Mouse (Mus musculus) cerebellum, postnatal 4 days (tissue): ENCODE measurements at regions not wholly inside any gene's neighbourhood (a gene's known extent, or its start where the extent isn't known, plus 50 kb on each side); places are given as distances from the start of the nearest gene placed in this dataset.
"Not testable (repeated sequence)": the region's sequence is repeated elsewhere in the genome, so short reads cannot be mapped to it uniquely, and the experiment has no call there.

Experiments used
- DNase-seq, 2 experiments: peaks; one replicate each; pipeline ENCODE4 v3.0.0; 2022; ENCODE audit warnings: low spot score in 2 of 2, mixed read lengths in 1 of 2

DNA sequence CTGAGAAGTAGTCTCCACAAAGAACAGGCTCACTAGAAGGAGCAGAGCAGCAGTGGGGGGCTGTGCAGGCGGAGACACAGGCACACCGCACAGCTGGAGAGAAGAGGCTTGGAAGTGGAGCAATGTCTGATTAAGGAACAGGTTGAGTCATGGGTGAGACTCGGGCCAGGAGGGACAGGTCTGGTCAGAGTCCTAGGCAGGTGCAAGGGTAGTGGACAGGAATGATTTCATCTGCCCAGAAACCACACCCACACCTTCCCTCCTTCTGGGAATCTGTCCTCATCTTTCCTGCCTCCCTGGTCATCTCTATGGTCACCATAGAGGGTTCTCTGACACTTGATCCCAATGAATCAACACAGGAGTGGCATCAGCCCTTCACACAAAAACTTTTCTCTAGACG, 983.8 kb downstream of the 4930447A16Rik start:
- DNase-seq, result no peak

DNA sequence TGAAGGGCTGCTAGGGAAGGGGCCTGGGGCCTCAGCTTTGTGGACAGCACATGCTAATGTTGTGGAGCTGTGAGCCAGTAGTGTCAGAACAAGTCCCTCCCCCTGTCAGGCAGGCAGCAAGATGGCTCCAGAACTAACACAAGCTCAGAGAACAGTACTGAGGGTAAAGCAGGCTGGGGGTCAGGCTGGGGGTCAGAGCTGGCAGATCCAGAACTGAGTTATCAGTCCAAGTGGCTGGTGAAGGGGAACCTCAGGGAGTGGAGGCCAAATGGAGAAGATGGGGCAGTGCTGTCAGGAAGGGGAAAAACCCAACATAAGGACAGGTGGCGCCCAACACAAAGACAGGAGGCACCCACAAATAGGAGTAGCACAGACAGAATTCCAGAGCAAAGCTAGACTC, 985.1 kb downstream of the 4930447A16Rik start:
- no peak for DNase-seq

DNA sequence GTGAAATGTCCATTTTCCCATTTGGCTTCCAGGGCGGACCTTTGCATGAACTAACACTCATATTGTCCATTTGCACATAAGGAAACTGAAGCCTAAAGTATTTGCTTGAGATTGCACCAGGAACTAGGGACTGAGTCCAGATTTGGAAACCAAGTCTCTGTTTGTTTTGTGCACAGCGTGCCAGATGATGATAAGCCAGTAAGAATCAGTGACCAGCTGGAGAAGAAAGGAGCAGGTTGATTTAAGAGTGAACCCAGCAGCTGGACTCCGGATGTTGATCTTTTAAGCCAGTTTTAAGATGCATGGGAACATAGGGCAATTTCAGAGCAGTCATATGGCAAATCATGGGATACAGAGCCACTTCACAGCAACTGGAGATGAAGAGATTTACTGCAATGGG, 987.1 kb downstream of the 4930447A16Rik start:
- DNase-seq, result no peak

DNA sequence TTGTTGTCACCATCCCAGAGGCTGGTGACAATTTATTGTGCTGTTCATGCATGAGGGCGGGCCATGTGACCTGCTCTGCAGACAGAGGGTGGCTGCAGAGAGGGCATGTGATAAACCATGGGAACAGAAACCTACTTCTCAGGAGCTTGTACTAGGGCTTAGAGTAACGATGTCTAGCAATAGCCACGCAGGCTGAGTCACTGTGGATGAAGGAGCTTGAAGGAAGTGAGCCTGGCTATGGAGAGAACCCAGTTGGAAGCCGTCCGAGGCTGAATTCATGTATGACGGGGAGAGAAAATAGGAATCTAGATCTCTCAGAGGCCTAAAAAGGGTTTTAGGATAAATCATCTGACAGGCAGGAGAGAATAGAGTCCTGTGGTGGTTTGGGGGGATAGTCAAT, 988.0 kb downstream of the 4930447A16Rik start:
- DNase-seq, result no peak

DNA sequence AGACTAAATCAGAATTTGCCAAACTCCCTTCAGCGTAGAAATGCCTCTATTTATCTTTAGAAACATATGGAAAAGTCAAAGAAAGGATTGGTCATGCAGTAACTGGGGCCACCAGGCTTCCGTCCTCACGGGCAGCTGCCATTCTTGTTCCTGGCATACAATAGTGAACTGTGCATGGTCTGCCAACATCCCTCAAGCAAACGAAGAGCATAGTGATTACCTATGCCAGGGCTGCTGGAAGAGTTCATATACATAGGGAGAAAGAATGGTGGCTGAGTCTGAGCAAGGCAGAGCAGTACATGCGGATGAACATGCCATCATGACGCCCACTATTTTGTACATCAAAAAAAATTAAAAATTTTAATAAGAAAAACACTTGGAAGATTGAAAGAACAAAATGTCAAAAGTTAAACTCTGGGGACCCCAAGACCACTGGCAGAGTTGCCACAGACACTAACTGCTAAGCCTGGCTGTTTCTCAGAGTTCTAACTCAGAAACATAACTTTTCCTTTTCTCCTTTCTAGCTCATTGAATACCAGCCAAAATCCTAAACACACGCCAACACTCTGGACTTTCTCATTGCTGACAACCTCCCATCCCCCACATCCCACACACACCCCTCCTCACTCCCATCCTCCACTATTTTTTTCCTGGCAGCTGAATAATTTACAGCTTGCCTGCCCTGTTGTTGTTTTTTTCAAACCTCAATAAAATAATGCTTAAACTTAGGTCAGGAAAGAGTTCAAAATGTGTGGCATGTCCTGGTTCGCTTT, 989.1 kb downstream of the 4930447A16Rik start:
- no peak for DNase-seq

DNA sequence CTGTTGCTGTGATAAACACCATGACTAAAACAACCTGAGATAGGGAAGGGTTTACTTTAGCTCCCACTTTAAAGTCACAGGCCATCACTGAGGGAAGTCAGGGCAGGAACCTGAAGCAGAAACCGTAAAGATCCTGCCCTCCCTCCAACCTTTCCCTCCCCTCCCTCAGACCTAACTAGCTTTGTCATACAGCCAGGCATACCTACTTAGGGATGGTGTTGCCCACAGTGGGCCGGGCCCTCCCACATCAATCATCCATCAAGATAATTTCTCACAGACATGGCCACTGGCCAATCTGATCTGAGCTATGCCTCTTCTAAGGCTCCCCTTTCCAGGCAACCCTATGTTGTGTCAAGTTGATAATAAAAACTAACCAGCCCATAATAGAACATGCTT, 989.7 kb downstream of the 4930447A16Rik start:
- DNase-seq, result no peak

DNA sequence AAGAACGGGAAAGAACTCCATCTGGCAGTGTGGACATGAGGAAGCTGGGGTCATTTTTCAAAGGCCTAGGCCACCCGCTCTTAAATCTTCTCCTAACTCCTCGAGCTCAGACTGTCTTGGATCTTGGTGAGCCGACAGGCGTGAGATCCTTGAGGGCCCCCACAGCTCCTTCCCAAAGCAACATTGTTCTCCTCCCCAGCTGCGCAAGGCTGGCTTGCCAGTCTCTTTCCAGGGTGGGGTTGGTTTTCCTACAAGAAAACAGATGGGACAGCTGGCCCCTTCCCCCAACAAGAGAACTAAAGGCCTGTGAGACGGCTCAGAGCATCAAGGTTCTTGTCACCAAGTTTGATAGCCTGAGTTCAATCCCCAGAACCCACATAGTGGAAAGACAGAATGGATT, 994.3 kb downstream of the 4930447A16Rik start:
- DNase-seq, result no peak

DNA sequence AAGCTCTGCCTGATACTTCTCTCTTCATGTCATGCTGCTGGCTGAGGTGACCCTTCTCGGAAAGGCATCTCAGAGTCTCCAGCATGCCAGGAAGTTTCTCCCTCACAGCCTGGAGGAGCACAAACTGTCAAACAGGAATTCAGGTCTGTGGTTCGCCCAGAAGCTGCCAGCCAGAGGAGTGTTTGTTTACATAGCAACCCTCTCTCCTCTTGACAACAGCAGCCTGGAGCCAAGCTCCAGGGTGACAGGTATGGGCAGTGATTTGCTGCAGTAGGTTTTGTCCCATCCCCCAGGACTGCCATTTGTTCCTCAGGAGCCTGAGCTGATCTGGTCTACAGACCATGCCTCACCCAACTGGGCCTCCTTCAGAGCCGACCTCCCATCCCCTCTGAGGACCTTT, 995.4 kb downstream of the 4930447A16Rik start:
- no peak for DNase-seq

DNA sequence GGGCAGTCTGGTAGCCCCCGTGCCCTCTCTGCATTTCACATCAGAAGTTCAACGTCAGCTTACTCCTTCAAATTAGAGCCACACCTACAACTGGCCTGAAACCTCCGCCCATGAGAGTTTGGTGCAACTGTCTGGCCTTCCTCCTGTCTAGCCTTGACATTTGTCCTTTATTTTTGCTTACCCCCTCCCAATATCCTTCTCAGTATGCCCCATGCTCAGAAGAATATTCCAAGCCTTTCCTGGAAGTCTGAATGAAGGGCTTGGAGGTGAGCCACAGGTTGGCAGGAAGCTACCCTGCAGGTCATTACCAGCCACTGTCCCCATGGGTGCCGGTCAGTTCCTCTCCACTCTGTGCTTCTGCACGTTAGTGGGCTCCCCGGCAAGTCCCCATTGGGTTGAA, 997.4 kb downstream of the 4930447A16Rik start:
- DNase-seq, result no peak

DNA sequence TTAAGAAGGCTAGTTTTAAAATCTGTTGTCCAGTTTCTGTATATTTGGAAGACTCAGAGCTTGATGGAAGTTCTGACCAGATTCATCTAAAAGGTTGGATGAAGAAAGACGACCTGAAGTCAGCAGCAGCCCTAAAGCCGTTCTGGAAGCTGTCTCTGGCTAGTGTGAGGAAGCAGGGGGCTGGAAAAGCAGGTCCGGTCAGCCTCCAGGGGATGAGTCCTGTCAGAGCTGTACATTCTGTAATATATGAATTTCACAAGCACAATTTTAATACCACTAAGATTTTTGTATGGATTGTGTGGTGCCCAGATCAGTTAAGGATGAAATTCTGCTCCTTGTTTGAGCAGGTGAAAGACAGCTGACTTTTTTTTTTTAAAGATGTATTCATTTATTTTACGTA, 1000.2 kb downstream of the 4930447A16Rik start:
- DNase-seq, result no peak

DNA sequence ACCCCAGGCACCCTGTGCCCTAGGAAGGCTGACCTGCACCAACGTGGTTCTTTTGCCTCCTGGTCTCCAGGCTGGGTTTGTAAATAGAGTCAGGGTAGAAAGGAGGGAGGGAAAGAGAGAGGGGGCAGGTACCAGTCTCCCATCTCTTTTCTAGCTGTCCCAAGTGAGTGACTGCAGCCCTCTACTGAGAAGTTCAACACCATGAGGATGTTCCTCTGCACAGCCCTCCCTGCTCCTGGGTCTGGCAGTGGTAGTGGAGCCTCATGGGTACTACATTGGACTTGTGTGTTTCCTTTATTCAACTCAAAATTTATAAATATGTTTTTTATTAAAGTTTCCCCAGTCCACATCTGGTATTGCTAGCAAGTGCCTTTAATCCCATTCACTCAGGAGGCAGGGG, 1002.6 kb downstream of the 4930447A16Rik start:
- no peak for DNase-seq

DNA sequence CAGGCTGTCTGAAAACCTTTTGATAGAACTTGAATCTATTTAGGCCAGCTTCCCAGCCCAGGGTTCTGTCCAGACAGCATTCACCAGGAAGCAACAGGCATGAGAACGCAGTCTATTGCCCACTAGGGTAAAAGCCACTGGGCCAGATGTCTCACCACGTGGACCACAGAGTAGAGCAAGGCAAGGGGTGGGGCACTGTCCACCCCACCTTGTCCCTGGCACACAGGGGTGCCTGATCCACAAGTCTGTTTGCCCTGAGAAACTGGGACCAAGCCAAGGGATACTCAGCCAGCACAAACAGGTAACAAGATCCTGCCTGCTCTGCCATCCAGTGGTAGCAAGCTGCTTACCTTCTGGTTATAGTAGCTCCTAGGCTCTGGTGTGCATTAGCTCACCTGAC, 1006.3 kb downstream of the 4930447A16Rik start:
- DNase-seq, result no peak

DNA sequence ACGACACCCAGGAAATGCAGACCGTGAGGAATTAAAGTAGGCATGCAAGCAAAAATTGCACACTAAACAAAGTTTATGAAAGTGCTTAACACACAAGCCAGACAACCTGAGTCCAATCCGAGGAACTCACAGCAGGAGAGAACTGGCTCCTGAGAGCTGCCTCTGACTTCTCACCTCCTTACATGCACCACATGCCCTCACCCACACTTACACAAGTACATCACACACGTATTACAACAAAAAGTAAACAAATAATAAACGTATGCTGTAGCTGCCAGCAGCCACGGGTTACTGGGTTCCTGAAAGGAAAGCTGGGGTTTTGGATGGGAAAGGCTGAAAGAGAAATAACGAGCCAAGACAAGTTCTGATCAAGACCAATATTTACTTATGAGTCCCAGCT, 1008.0 kb downstream of the 4930447A16Rik start:
- DNase-seq, result no peak

DNA sequence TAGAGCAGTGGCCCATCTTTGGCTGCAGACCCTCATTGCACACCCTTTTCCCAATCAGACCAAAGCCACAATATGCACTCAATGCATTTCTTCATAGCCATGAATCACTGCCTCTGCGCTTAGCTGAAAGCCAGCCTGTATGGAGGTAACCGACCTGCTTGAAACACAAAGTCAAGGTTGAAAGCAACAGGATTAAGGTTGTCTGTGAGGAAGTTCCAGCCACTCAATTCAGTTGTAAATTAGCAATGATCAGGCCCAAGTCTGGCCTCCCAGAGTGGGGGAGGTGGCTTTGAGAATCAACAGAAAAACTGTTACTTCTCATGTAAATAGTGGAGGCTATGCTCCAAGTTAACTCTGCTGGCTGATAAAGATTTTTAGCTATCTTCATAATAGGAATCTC, 1008.9 kb downstream of the 4930447A16Rik start:
- DNase-seq, result not testable (repeated sequence)
